Mouse (Mus musculus) MEL (cell line): ENCODE results near the gene Cryba2. TPM values are rescaled to one million over a fixed set of nuclear protein-coding genes. Genes with fewer than 3 reads are reported as not detected.

Experiments used
- DNase-seq: peaks from one replicate; pipeline ENCODE4 v3.0.0; 2011; ENCODE audit warnings: low read depth, low spot score
- H3K27ac ChIP-seq: 2 replicates; pipeline ENCODE4 v1.5.1; 2012; ENCODE audit warnings: low read depth, mild to moderate bottlenecking, control low read depth, low read length, moderate library complexity; ENCODE audit not compliant: control insufficient read depth
- H3K27me3 ChIP-seq, 2 experiments: fragments of 150-350 bp in 1 of 2; sonication (generic) in 1 of 2; 2 replicates each; pipeline ENCODE4 v1.6.1; 2012; ENCODE audit warnings: low read length in 2 of 2, mild to moderate bottlenecking in 2 of 2, improper control_type of control experiment in 1 of 2, moderate library complexity in 1 of 2; ENCODE audit not compliant: insufficient read depth in 2 of 2, control insufficient read depth in 1 of 2
- H3K36me3 ChIP-seq, 2 experiments: 2 replicates each; pipeline ENCODE4 v1.6.1; 2012 to 2014; ENCODE audit warnings: low read length in 2 of 2, improper control_type of control experiment in 1 of 2, inconsistent platforms in 1 of 2, mild to moderate bottlenecking in 1 of 2; ENCODE audit not compliant: insufficient read depth in 2 of 2, control insufficient read depth in 1 of 2
- H3K4me1 ChIP-seq, 2 experiments: fragments of 150-350 bp in 1 of 2; sonication (generic) in 1 of 2; 2 replicates each; pipeline ENCODE4 v1.6.1; 2012; ENCODE audit warnings: low read length in 2 of 2, improper control_type of control experiment in 1 of 2, mild to moderate bottlenecking in 1 of 2; ENCODE audit not compliant: insufficient read depth in 2 of 2, control insufficient read depth in 1 of 2
- H3K4me3 ChIP-seq, 2 experiments: fragments of 150-350 bp in 1 of 2; sonication (generic) in 1 of 2; 2 replicates each; pipeline ENCODE4 v1.5.1; 2012; ENCODE audit warnings: low read depth in 2 of 2, low read length in 2 of 2, mild to moderate bottlenecking in 2 of 2, moderate library complexity in 2 of 2, control low read depth in 1 of 2, improper control_type of control experiment in 1 of 2; ENCODE audit not compliant: control insufficient read depth in 1 of 2, insufficient read depth in 1 of 2
- H3K79me2 ChIP-seq: 2 replicates; pipeline ENCODE4 v1.6.1; 2012; ENCODE audit warnings: mild to moderate bottlenecking, low read length, moderate library complexity; ENCODE audit not compliant: control insufficient read depth, poor library complexity, insufficient read depth
- H3K9ac ChIP-seq: 2 replicates; pipeline ENCODE4 v1.6.1; 2012; ENCODE audit warnings: low read depth, mild to moderate bottlenecking, control low read depth, low read length, moderate library complexity; ENCODE audit not compliant: control insufficient read depth, poor library complexity, severe bottlenecking
- H3K9me3 ChIP-seq: fragments of 150-350 bp; sonication (generic); replicated peaks from 2 replicates; pipeline ENCODE4 v1.6.1; 2012; ENCODE audit warnings: mild to moderate bottlenecking, low read length, improper control_type of control experiment, moderate library complexity; ENCODE audit not compliant: insufficient read depth
- CHD1 ChIP-seq: IDR thresholded peaks from 2 replicates; pipeline ENCODE4 v1.6.1; 2012; ENCODE audit warnings: low read depth, mild to moderate bottlenecking, inconsistent platforms, low read length, improper control_type of control experiment
- E2F4 ChIP-seq: IDR thresholded peaks from 2 replicates; pipeline ENCODE4 v1.6.1; 2011; ENCODE audit warnings: low read depth, low read length, improper control_type of control experiment, borderline replicate concordance
- EP300 ChIP-seq, 2 experiments: IDR thresholded peaks; 2 replicates each; pipeline ENCODE4 v1.6.1; 2011; ENCODE audit warnings: improper control_type of control experiment in 2 of 2, low read length in 2 of 2, low read depth in 1 of 2, mild to moderate bottlenecking in 1 of 2
- GABPA ChIP-seq: IDR thresholded peaks from 2 replicates; pipeline ENCODE4 v1.6.1; 2012; ENCODE audit warnings: low read depth, mild to moderate bottlenecking, inconsistent platforms, low read length, improper control_type of control experiment, moderate library complexity
- GATA1 ChIP-seq: IDR thresholded peaks from 2 replicates; pipeline ENCODE4 v1.6.1; 2011; ENCODE audit warnings: low read depth, low read length, improper control_type of control experiment
- HCFC1 ChIP-seq: IDR thresholded peaks from 2 replicates; pipeline ENCODE4 v1.6.1; 2012; ENCODE audit warnings: low read depth, mild to moderate bottlenecking, inconsistent platforms, low read length, improper control_type of control experiment, moderate library complexity
- MAX ChIP-seq: IDR thresholded peaks from 2 replicates; pipeline ENCODE4 v1.6.1; 2011; ENCODE audit warnings: low read length, improper control_type of control experiment
- MEF2A ChIP-seq: IDR thresholded peaks from 2 replicates; pipeline ENCODE4 v1.6.1; 2014; ENCODE audit warnings: low read depth, mild to moderate bottlenecking, inconsistent platforms, low read length, improper control_type of control experiment; ENCODE audit not compliant: poor library complexity, insufficient replicate concordance, severe bottlenecking; ENCODE audit errors: extremely low read depth
- MXI1 ChIP-seq: IDR thresholded peaks from 2 replicates; pipeline ENCODE4 v1.6.1; 2011; ENCODE audit warnings: mild to moderate bottlenecking, low read depth, low read length, improper control_type of control experiment
- MYC ChIP-seq: IDR thresholded peaks from 2 replicates; pipeline ENCODE4 v1.6.1; 2011; ENCODE audit warnings: low read depth, mild to moderate bottlenecking, low read length, improper control_type of control experiment, moderate library complexity
- NELFE ChIP-seq: IDR thresholded peaks from 2 replicates; pipeline ENCODE4 v1.6.1; 2011; ENCODE audit warnings: low read depth, low read length, improper control_type of control experiment
- NRF1 ChIP-seq: IDR thresholded peaks from 2 replicates; pipeline ENCODE4 v1.6.1; 2014; ENCODE audit warnings: low read depth, mild to moderate bottlenecking, inconsistent platforms, low read length, improper control_type of control experiment, moderate library complexity; ENCODE audit not compliant: poor library complexity, insufficient read depth, severe bottlenecking
- POLR2AphosphoS2 ChIP-seq: IDR thresholded peaks from 2 replicates; pipeline ENCODE4 v1.6.1; 2011; ENCODE audit warnings: low read length, improper control_type of control experiment
- POLR2AphosphoS5 ChIP-seq: IDR thresholded peaks from 2 replicates; pipeline ENCODE4 v1.6.1; 2012; ENCODE audit warnings: low read depth, borderline replicate concordance, mild to moderate bottlenecking, inconsistent platforms, low read length, moderate library complexity, mixed read lengths
- RCOR1 ChIP-seq: IDR thresholded peaks from 2 replicates; pipeline ENCODE4 v1.6.1; 2012; ENCODE audit warnings: low read depth, mild to moderate bottlenecking, inconsistent platforms, low read length, improper control_type of control experiment
- SIN3A ChIP-seq: IDR thresholded peaks from 2 replicates; pipeline ENCODE4 v1.6.1; 2012; ENCODE audit warnings: low read length, improper control_type of control experiment, inconsistent platforms
- SMC3 ChIP-seq: IDR thresholded peaks from 2 replicates; pipeline ENCODE4 v1.6.1; 2011; ENCODE audit warnings: low read depth, low read length, improper control_type of control experiment
- TAL1 ChIP-seq: IDR thresholded peaks from 2 replicates; pipeline ENCODE4 v1.6.1; 2012; ENCODE audit warnings: mild to moderate bottlenecking, inconsistent platforms, low read length, moderate library complexity, mixed read lengths
- TBP ChIP-seq: IDR thresholded peaks from 2 replicates; pipeline ENCODE4 v1.8.0; 2011; ENCODE audit warnings: low read depth, low read length, improper control_type of control experiment
- TCF12 ChIP-seq: IDR thresholded peaks from 2 replicates; pipeline ENCODE4 v1.6.1; 2014; ENCODE audit warnings: low read depth, mild to moderate bottlenecking, inconsistent platforms, low read length, improper control_type of control experiment, moderate library complexity
- USF1 ChIP-seq: IDR thresholded peaks from 2 replicates; pipeline ENCODE4 v1.6.1; 2014; ENCODE audit warnings: low read depth, mild to moderate bottlenecking, inconsistent platforms, low read length, improper control_type of control experiment, moderate library complexity
- USF2 ChIP-seq, 2 experiments: IDR thresholded peaks; 2 replicates each; pipeline ENCODE4 v1.6.1; 2011 to 2012; ENCODE audit warnings: improper control_type of control experiment in 2 of 2, low read length in 2 of 2, borderline replicate concordance in 1 of 2, inconsistent platforms in 1 of 2, low read depth in 1 of 2, mild to moderate bottlenecking in 1 of 2; ENCODE audit not compliant: insufficient read depth in 1 of 2
- ZC3H11A ChIP-seq: IDR thresholded peaks from 2 replicates; pipeline ENCODE4 v1.6.1; 2012; ENCODE audit warnings: low read depth, mild to moderate bottlenecking, inconsistent platforms, low read length, improper control_type of control experiment
- ZKSCAN1 ChIP-seq: IDR thresholded peaks from 2 replicates; pipeline ENCODE4 v1.6.1; 2012; ENCODE audit warnings: low read depth, mild to moderate bottlenecking, inconsistent platforms, low read length, improper control_type of control experiment, moderate library complexity
- ZMIZ1 ChIP-seq: IDR thresholded peaks from 2 replicates; pipeline ENCODE4 v1.6.1; 2012; ENCODE audit warnings: low read depth, mild to moderate bottlenecking, inconsistent platforms, low read length, improper control_type of control experiment, moderate library complexity
- ZNF384 ChIP-seq: IDR thresholded peaks from 2 replicates; pipeline ENCODE4 v1.6.1; 2012; ENCODE audit warnings: low read depth, mild to moderate bottlenecking, inconsistent platforms, low read length, improper control_type of control experiment
- polyA plus RNA-seq, 2 experiments: library from polyadenylated mRNA; stranded (reverse) in 1 of 2; unstranded in 1 of 2; fragments of >175 nt in 1 of 2; fragments of >200 nt in 1 of 2; gene quantifications; 2 replicates each; pipeline versions ENCODE4 v1.2.1 to v1.2.4; 2012; ENCODE audit warnings: low replicate concordance in 2 of 2, low read depth in 1 of 2; ENCODE audit not compliant: insufficient read length in 2 of 2, insufficient read depth in 1 of 2, missing spikeins in 1 of 2
- total RNA-seq: library from RNA; depleted of rRNA; stranded (reverse); fragments of 300-350 nt; gene quantifications from 2 replicates; pipeline ENCODE4 v1.2.3, GENCODE M21; 2012

Cryba2 gene
- total and polyA plus RNA-seq, 3 experiments: not detected

DNA sequence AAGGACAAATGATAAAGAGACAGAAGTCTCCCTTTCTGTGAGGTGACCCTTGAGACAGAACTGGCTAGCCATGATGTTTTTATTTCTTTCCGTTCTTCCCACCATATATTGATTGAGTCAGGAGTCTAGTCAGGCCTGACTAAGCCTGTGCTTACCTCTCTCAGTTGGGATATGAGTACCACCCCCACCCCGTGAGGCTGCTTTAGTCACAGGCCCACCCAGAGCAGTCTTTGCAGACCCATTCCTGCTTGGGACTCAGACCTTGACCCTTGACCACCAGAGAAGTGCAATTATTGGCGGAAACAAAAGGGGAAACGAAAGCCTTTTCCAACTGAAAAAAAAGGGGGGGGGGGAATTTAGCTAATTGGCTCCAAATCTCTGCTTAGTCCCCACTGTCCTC, 35.3 kb downstream of the Cryba2 start:
- Histone ChIP-seq H3K27me3 (no peaks in the 10 kb centered on the region), H3K9me3 (no peaks in the 10 kb centered on the region), H3K27ac (no peak overlapping the region), H3K79me2 (no peaks in the 10 kb centered on the region), H3K9ac (no peak overlapping the region), H3K4me3 (no peak overlapping the region), H3K4me1 (no peaks in the 10 kb centered on the region), H3K36me3 (no peaks in the 10 kb centered on the region)
- no peak for DNase-seq
- TF ChIP-seq CHD1: no peak
- TF ChIP-seq GATA1: no peak
- no peak for TF ChIP-seq ZC3H11A
- no peak for TF ChIP-seq POLR2AphosphoS2
- no peak for TF ChIP-seq MXI1
- no peak for TF ChIP-seq ZKSCAN1
- no peak for TF ChIP-seq MEF2A
- no peak for TF ChIP-seq NRF1
- no peak for TF ChIP-seq SMC3
- TF ChIP-seq MAX: no peak
- TF ChIP-seq TBP: no peak
- TF ChIP-seq HCFC1: no peak
- TF ChIP-seq ZNF384: no peak
- no peak for TF ChIP-seq TAL1
- TF ChIP-seq EP300 (IDR thresholded peaks at IDR 0.05; ENCODE audit: low read depth in 1 of 2, low read length in 2 of 2): no peak

DNA sequence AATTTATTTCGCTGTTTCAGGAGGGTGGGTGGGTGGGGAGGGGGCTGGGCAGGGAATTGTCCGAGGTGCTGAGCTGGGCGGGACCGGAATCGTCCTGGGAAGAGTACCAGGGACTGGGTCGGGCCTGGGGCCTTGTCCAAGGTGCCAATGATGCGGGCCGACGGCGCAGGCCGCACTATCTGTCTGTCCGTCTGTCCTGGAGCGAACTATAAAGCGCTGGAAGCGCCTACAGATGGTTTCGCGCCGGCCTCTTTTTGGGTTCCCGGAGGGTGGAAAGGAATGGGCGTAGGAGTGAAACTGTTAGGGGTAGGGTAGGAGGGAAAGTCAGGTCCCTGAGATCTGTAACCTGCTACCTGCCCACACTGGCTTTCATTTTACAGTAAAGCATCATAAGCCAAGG, 35.7 kb downstream of the Cryba2 start:
- TF ChIP-seq MAX: no peak
- TF ChIP-seq TCF12: no peak
- no peak for TF ChIP-seq RCOR1
- TF ChIP-seq POLR2AphosphoS5: no peak
- TF ChIP-seq TBP: no peak
- no peak for TF ChIP-seq ZMIZ1
- no peak for TF ChIP-seq POLR2AphosphoS2
- TF ChIP-seq NELFE: no peak
- no peak for TF ChIP-seq USF1
- TF ChIP-seq HCFC1: no peak
- TF ChIP-seq E2F4: no peak
- no peak for TF ChIP-seq MYC
- TF ChIP-seq USF2 (IDR thresholded peaks at IDR 0.05; ENCODE audit: borderline replicate concordance in 1 of 2, insufficient read depth in 1 of 2, low read depth in 1 of 2, low read length in 2 of 2): no peak
- no peak for TF ChIP-seq GABPA
- TF ChIP-seq SIN3A: no peak
- no peaks in the 10 kb centered on the region for H3K79me2 ChIP-seq

More for the DNA sequence above, 35.7 kb downstream of the Cryba2 start:
- Histone ChIP-seq H3K36me3 (no peaks in the 10 kb centered on the region), H3K4me3 (no peak overlapping the region), H3K9ac (no peak overlapping the region), H3K27ac (no peak overlapping the region), H3K27me3 (no peaks in the 10 kb centered on the region), H3K9me3 (no peaks in the 10 kb centered on the region), H3K4me1 (no peaks in the 10 kb centered on the region)
- no peak for DNase-seq
